Mouse (Mus musculus) CH12.LX (cell line): ENCODE results near the gene Fkbp14. TPM values are rescaled to one million over a fixed set of nuclear protein-coding genes. Genes with fewer than 3 reads are reported as not detected.
A peak's percentile ranks its signal among the peaks of the same experiment; 100 is the strongest.

Experiments
- DNase-seq: peaks from one replicate; pipeline ENCODE4 v3.0.0-alpha.2; 2013; ENCODE audit errors: extremely low read depth
- H3K27ac ChIP-seq: 2 replicates; pipeline ENCODE4 v1.5.1; 2012; ENCODE audit warnings: low read depth, mild to moderate bottlenecking, control low read depth, moderate library complexity; ENCODE audit not compliant: insufficient read depth
- H3K27me3 ChIP-seq: replicated peaks from 2 replicates; pipeline ENCODE3; 2012; ENCODE audit warnings: inconsistent platforms
- H3K36me3 ChIP-seq, 2 experiments: replicated peaks in 1 of 2; 2 replicates each; pipeline versions ENCODE3 to v1.6.1; 2012; ENCODE audit warnings: inconsistent platforms in 1 of 2, low read length in 1 of 2, mild to moderate bottlenecking in 1 of 2, mixed read lengths in 1 of 2, moderate library complexity in 1 of 2; ENCODE audit not compliant: control insufficient read depth in 1 of 2, insufficient read depth in 1 of 2
- H3K4me1 ChIP-seq, 2 experiments: 2 replicates each; pipeline ENCODE4 v1.6.1; 2012; ENCODE audit warnings: inconsistent platforms in 1 of 2, moderate library complexity in 1 of 2; ENCODE audit not compliant: insufficient read depth in 2 of 2, control insufficient read depth in 1 of 2
- H3K4me2 ChIP-seq: 2 replicates; pipeline ENCODE4 v1.6.1; 2012; ENCODE audit warnings: low read depth, mild to moderate bottlenecking, control low read depth; ENCODE audit not compliant: poor library complexity, insufficient read depth, severe bottlenecking
- H3K4me3 ChIP-seq, 3 experiments: fragments of 150-350 bp in 1 of 3; sonication (generic) in 1 of 3; replicated peaks in 1 of 3; 2 replicates each; pipeline versions ENCODE3 to v1.5.1; 2011 to 2012; ENCODE audit warnings: low read depth in 2 of 3, low read length in 2 of 3, mild to moderate bottlenecking in 2 of 3, moderate library complexity in 2 of 3, control low read depth in 1 of 3, improper control_type of control experiment in 1 of 3, inconsistent platforms in 1 of 3, mixed read lengths in 1 of 3; ENCODE audit not compliant: poor library complexity in 1 of 3
- H3K79me2 ChIP-seq: replicated peaks from 2 replicates; pipeline ENCODE4 v1.6.1; 2012; ENCODE audit warnings: mild to moderate bottlenecking, moderate library complexity; ENCODE audit not compliant: control insufficient read depth, poor library complexity, insufficient read depth, severe bottlenecking; ENCODE audit errors: extremely low read depth
- H3K9ac ChIP-seq: 2 replicates; pipeline ENCODE4 v1.6.1; 2012; ENCODE audit warnings: low read depth, mild to moderate bottlenecking, control low read depth, moderate library complexity; ENCODE audit not compliant: insufficient read depth
- H3K9me3 ChIP-seq: replicated peaks from 2 replicates; pipeline ENCODE3; 2012; ENCODE audit warnings: low read length, inconsistent platforms, mixed read lengths
- BHLHE40 ChIP-seq: IDR thresholded peaks from 2 replicates; pipeline ENCODE4 v1.6.1; 2011; ENCODE audit warnings: mild to moderate bottlenecking, low read depth, low read length, improper control_type of control experiment
- CHD1 ChIP-seq: IDR thresholded peaks from 2 replicates; pipeline ENCODE4 v1.6.1; 2012; ENCODE audit warnings: low read depth, low read length, improper control_type of control experiment, inconsistent platforms
- CTCF ChIP-seq, 2 experiments: IDR thresholded peaks in 1 of 2; conservative IDR thresholded peaks in 1 of 2; 2 replicates each; pipeline ENCODE4 v1.5.1; 2011 to 2012; ENCODE audit warnings: low read depth in 2 of 2, low read length in 2 of 2, improper control_type of control experiment in 1 of 2, inconsistent platforms in 1 of 2, mild to moderate bottlenecking in 1 of 2, moderate library complexity in 1 of 2
- E2F4 ChIP-seq: IDR thresholded peaks from 2 replicates; pipeline ENCODE4 v1.6.1; 2011; ENCODE audit warnings: low read depth, low read length, improper control_type of control experiment; ENCODE audit not compliant: insufficient replicate concordance
- ETS1 ChIP-seq: conservative IDR thresholded peaks from 2 replicates; pipeline ENCODE4 v1.6.1; 2012; ENCODE audit warnings: low read depth, mild to moderate bottlenecking, inconsistent platforms, low read length, improper control_type of control experiment, moderate library complexity
- HCFC1 ChIP-seq: IDR thresholded peaks from 2 replicates; pipeline ENCODE4 v1.6.1; 2012; ENCODE audit warnings: low read depth, mild to moderate bottlenecking, inconsistent platforms, low read length, improper control_type of control experiment
- JUND ChIP-seq: conservative IDR thresholded peaks from 2 replicates; pipeline ENCODE4 v1.6.1; 2011; ENCODE audit warnings: low read depth, low read length, improper control_type of control experiment
- KAT2A ChIP-seq: IDR thresholded peaks from 2 replicates; pipeline ENCODE4 v1.6.1; 2012; ENCODE audit warnings: low read length, improper control_type of control experiment, inconsistent platforms; ENCODE audit not compliant: insufficient replicate concordance
- MAFK ChIP-seq: IDR thresholded peaks from 2 replicates; pipeline ENCODE4 v1.6.1; 2011; ENCODE audit warnings: low read length, improper control_type of control experiment; ENCODE audit not compliant: insufficient replicate concordance
- MXI1 ChIP-seq: IDR thresholded peaks from 2 replicates; pipeline ENCODE4 v1.6.1; 2011; ENCODE audit warnings: mild to moderate bottlenecking, low read depth, low read length, improper control_type of control experiment
- NELFE ChIP-seq: IDR thresholded peaks from 2 replicates; pipeline ENCODE4 v1.6.1; 2011; ENCODE audit warnings: low read depth, low read length, improper control_type of control experiment
- NRF1 ChIP-seq: IDR thresholded peaks from 2 replicates; pipeline ENCODE4 v1.6.1; 2014; ENCODE audit warnings: low read depth, mild to moderate bottlenecking, inconsistent platforms, low read length, improper control_type of control experiment, moderate library complexity
- PAX5 ChIP-seq: IDR thresholded peaks from 2 replicates; pipeline ENCODE4 v1.6.1; 2012; ENCODE audit warnings: low read length, inconsistent platforms, mixed read lengths
- POLR2A ChIP-seq: IDR thresholded peaks from 2 replicates; pipeline ENCODE4 v1.6.1; 2011; ENCODE audit warnings: low read depth, mild to moderate bottlenecking, improper control_type of control experiment, low read length
- POLR2AphosphoS2 ChIP-seq: IDR thresholded peaks from 2 replicates; pipeline ENCODE4 v1.6.1; 2011; ENCODE audit warnings: low read depth, low read length, improper control_type of control experiment
- SIN3A ChIP-seq: IDR thresholded peaks from 2 replicates; pipeline ENCODE4 v1.6.1; 2012; ENCODE audit warnings: low read length, improper control_type of control experiment, inconsistent platforms
- TCF12 ChIP-seq: IDR thresholded peaks from 2 replicates; pipeline ENCODE4 v1.6.1; 2014; ENCODE audit warnings: low read depth, mild to moderate bottlenecking, inconsistent platforms, low read length, improper control_type of control experiment
- ZNF384 ChIP-seq: IDR thresholded peaks from 2 replicates; pipeline ENCODE4 v1.6.1; 2012; ENCODE audit warnings: low read depth, low read length, improper control_type of control experiment, inconsistent platforms
- dilution Hi-C: fragments of 300-500 bp; cut with MboI; formaldehyde crosslinking; loops from 2 replicates; pipeline ENCODE4 v1.14.3; 2020; ENCODE audit warnings: low sequenced_read_pairs; ENCODE audit not compliant: extremely low pct_unique_long_range_greater_than_20kb, extremely low pct_ligation_motif_present
- in situ Hi-C: fragments of 300-500 bp; cut with MboI; formaldehyde crosslinking; loops from 3 replicates; pipeline ENCODE4 v1.14.3; 2019; ENCODE audit warnings: low sequenced_read_pairs, low pct_ligation_motif_present, low pct_unique_long_range_greater_than_20kb, mixed read lengths
- polyA plus RNA-seq: library from polyadenylated mRNA; unstranded; fragments of >175 nt; gene quantifications from 2 replicates; pipeline ENCODE4 v1.2.1, GENCODE M21; 2012; ENCODE audit warnings: low read depth; ENCODE audit not compliant: insufficient read length
- total RNA-seq, 2 experiments: library from RNA; depleted of rRNA; stranded (reverse); fragments of 300-350 nt in 1 of 2; fragments of >200 nt in 1 of 2; gene quantifications; 2 replicates each; pipeline ENCODE4 v1.2.3; 2012 to 2014

The Fkbp14 gene
- total and polyA plus RNA-seq, 3 experiments = 0.50 to 0.95 (median 0.68) TPM

GRCm38 (mm10) chr6:54594469-54595329, 2.4 kb downstream of the Fkbp14 start, which contains the start of gene Plekha8 (continued):
- TF ChIP-seq POLR2AphosphoS2 (no peak), JUND (no peak), TCF12 (peak; percentile 77), PAX5 (no peak), POLR2A (peak; percentile 68), KAT2A (no peak), ZNF384 (peak; percentile 84), MXI1 (peak; percentile 91), NRF1 (peak; percentile 95), NELFE (peak; percentile 64), BHLHE40 (peak; percentile 68), E2F4 (no peak), ETS1 (no peak), HCFC1 (peak; percentile 56; the same call in 1 of the 2 replicates), SIN3A (peak; percentile 87), CHD1 (no peak)
- TF ChIP-seq, all 38 proteins: peak for 17

- dilution Hi-C loops (no loop called here), in situ Hi-C loops (loop anchor here (10.0 to 25.0 kb wide), 3 partner anchors 211 to 418 kb away; no protein-coding TSS in a partner anchor)
- Histone ChIP-seq H3K4me1 (peaks cover 0 to 29% of the 10 kb centered on the region in 2 experiments; a peak in 2 of 4 replicates), H3K36me3 (peaks cover 0 to under 1% of the 10 kb centered on the region in 2 experiments), H3K9ac (peak overlapping the region; percentile 94; the same call in 1 of the 2 replicates), H3K27me3 (peaks cover 2% of the 10 kb centered on the region), H3K79me2 (no peaks in the 10 kb centered on the region), H3K27ac (no peak overlapping the region), H3K4me2 (peak overlapping the region; percentile 91), H3K4me3 (no peak overlapping the region), H3K9me3 (no peaks in the 10 kb centered on the region)
- DNase-seq = no peak
- TF ChIP-seq CTCF (conservative IDR thresholded peaks at IDR 0.05 in 1 of 2, IDR thresholded peaks at IDR 0.05 in 1 of 2; ENCODE audit: low read depth in 2 of 2, low read length in 2 of 2) (no peak), MAFK (no peak), ZNF384 (peak; percentile 83), POLR2AphosphoS2 (no peak)
Observed at GRCm38 (mm10) chr6:54593766-54594468, 3.2 kb downstream of the Fkbp14 start.
